Mouse (Mus musculus) forebrain, embryonic 14.5 days (tissue): ENCODE results near the gene Cyp2d10. TPM values are rescaled to one million over a fixed set of nuclear protein-coding genes. Genes with fewer than 3 reads are reported as not detected.
"Not testable (repeated sequence)": the region's sequence is repeated elsewhere in the genome, so short reads cannot be mapped to it uniquely, and the experiment has no call there.

Source experiments
- ATAC-seq: fragments of 200-750 bp; cut with Nextera tagmentation; 2 replicates; pipeline ENCODE4 v1.8.0; 2017; ENCODE audit warnings: mild to moderate bottlenecking, moderate library complexity
- DNase-seq: peaks from one replicate; pipeline ENCODE4 v3.0.0-alpha.2; 2015; ENCODE audit warnings: low spot score
- H3K27ac ChIP-seq: fragments of 300-500 bp; sonication (generic); 2 replicates; pipeline ENCODE4 v1.5.1; 2014; ENCODE audit warnings: low read depth, mild to moderate bottlenecking, control low read depth, low read length, moderate library complexity
- H3K27me3 ChIP-seq: fragments of 300-500 bp; sonication (generic); replicated peaks from 2 replicates; pipeline ENCODE4 v1.6.1; 2014; ENCODE audit warnings: low read length, control low read depth, mixed read lengths; ENCODE audit not compliant: control insufficient read depth, insufficient read depth
- H3K36me3 ChIP-seq: fragments of 300-500 bp; sonication (generic); 2 replicates; pipeline ENCODE4 v1.6.1; 2014; ENCODE audit warnings: low read length, control low read depth; ENCODE audit not compliant: control insufficient read depth, insufficient read depth
- H3K4me1 ChIP-seq: fragments of 300-500 bp; sonication (generic); 2 replicates; pipeline ENCODE4 v1.6.1; 2014; ENCODE audit warnings: antibody characterized with exemption, low read length, control low read depth; ENCODE audit not compliant: control insufficient read depth, insufficient read depth
- H3K4me2 ChIP-seq: fragments of 300-500 bp; sonication (generic); 2 replicates; pipeline ENCODE4 v1.6.1; 2014; ENCODE audit warnings: mild to moderate bottlenecking, control low read depth, low read length
- H3K4me3 ChIP-seq: fragments of 300-500 bp; sonication (generic); 2 replicates; pipeline ENCODE4 v1.5.1; 2014; ENCODE audit warnings: low read depth, low read length, control low read depth
- H3K9ac ChIP-seq: fragments of 300-500 bp; sonication (generic); 2 replicates; pipeline ENCODE4 v1.6.1; 2014; ENCODE audit warnings: mild to moderate bottlenecking, low read length, control low read depth, moderate library complexity
- H3K9me3 ChIP-seq: fragments of 300-500 bp; sonication (generic); replicated peaks from 2 replicates; pipeline ENCODE4 v1.6.1; 2016; ENCODE audit warnings: low read length, control low read depth, mixed read lengths; ENCODE audit not compliant: control insufficient read depth
- WGBS: fragments of 180-500 bp; shearing (Covaris S2); extraction: QIAGEN DNeasy Blood & Tissue Kit; methylation state at CpG from one replicate; pipeline ENCODE4 v1.1.7; 2014; 5-methylcytosine and 5-hydroxymethylcytosine counted together
- polyA plus RNA-seq: library from polyadenylated mRNA; unstranded; fragments of >200 nt; fragmentation: Nextera tagmentation; extraction: Ambion mirVana; gene quantifications from 2 replicates; pipeline ENCODE4 v1.2.1, GENCODE M21; 2014

Gene Cyp2d10
- polyA plus RNA-seq, 1 experiment from 2014 or later = not detected

DNA sequence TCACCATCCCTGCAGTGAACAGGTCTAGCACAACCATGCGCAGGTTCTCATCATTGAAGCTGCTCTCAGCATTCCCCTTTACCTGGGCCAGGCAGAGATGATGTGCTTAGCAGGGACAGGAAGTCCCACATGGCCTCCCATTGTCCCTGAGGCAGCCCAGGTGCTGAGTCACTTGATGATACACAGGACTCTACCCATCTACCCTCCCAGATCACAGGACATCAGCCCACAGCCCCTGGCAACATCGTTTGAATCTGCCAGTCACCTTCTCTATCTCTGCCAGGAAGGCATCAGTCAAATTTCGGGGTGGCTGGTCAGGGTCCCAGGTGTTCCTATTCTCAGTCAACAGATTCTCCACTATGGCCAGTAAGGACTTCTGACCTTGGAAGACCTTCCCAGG lies 2.8 kb downstream of the Cyp2d10 start:
- Histone ChIP-seq H3K27me3 (no peaks in the 10 kb centered on the region), H3K9me3 (no peaks in the 10 kb centered on the region), H3K9ac (no peak overlapping the region), H3K4me3 (no peak overlapping the region), H3K4me1 (no peaks in the 10 kb centered on the region), H3K27ac (no peak overlapping the region), H3K4me2 (no peak overlapping the region), H3K36me3 (no peaks in the 10 kb centered on the region)
- DNase-seq (no peak), ATAC-seq (no peak)
- WGBS = 85% methylated on average over 3 of the region's 3 CpGs

DNA sequence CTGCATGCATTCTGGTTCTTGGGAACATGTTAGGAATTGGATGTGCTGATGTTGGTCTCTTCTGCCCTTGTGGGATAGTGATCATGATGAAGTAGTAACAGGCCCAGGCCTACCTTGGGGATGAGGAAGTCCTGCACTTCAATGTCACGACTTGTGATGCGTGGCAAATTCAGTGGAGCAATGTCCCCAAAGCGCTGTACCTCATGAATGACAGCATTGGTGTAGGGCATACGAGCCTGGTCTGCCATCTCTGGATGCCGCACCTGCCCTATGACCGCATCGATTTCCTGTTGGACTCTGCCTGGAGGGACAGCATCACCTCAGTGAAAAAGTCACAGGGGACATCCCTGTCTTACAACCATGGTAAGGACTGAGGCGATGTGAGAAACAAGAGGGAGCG lies 3.4 kb downstream of the Cyp2d10 start:
- Histone ChIP-seq H3K4me2 (no peak overlapping the region), H3K4me3 (no peak overlapping the region), H3K4me1 (no peaks in the 10 kb centered on the region), H3K36me3 (no peaks in the 10 kb centered on the region), H3K9ac (no peak overlapping the region), H3K27me3 (no peaks in the 10 kb centered on the region), H3K27ac (no peak overlapping the region), H3K9me3 (no peaks in the 10 kb centered on the region)
- DNase-seq (no peak), ATAC-seq (no peak)
- WGBS = 93% methylated on average over 9 of the region's 9 CpGs

DNA sequence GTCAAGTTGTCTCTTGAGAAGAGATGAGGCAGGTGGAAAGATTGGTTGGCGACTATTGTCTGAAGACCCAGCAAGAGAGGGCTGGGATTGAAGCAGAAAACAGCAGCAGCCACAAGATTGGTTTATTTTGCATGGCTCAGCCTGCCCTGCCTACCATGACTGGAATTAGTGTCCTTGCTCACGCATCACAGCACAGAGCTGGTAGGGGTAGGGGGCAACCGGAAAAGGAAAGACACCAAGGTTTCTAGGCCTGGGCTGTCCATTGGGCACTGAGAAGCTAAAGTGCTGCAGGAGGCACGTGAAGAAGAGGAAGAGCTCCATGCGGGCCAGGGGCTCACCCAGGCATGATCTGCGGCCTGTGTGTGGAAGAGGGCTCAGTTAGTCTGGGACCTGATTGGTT lies 4.3 kb downstream of the Cyp2d10 start:
- no peaks in the 10 kb centered on the region for H3K27me3 ChIP-seq
- no peaks in the 10 kb centered on the region for H3K9me3 ChIP-seq
- no peak for DNase-seq
- no peaks in the 10 kb centered on the region for H3K36me3 ChIP-seq
- no peak for ATAC-seq
- no peak overlapping the region for H3K9ac ChIP-seq
- no peak overlapping the region for H3K27ac ChIP-seq
- H3K4me3 ChIP-seq = no peak overlapping the region
- no peak overlapping the region for H3K4me2 ChIP-seq
- WGBS = 79% methylated on average over 6 of the region's 6 CpGs
- H3K4me1 ChIP-seq = no peaks in the 10 kb centered on the region

DNA sequence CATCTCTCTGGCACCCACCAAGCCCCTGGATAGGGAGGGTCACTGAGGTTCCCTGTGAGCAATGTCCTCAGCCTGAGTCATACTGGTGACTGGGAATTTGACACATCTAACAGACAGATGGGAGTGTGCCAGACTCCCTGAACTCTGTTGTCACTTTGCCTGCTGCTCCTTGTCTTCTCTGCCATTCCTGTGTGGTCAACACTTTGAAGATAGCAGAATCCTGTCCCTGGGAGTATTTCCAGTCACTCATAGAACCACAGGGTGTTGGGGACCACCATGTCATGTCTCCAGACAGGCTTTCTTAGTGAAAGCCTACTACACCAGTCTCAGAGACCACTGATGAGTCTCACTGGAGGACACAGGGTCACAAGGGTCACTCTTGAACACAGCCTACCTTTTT lies 4.9 kb downstream of the Cyp2d10 start:
- no peaks in the 10 kb centered on the region for H3K4me1 ChIP-seq
- DNase-seq (no peak), ATAC-seq (no peak)
- no peak overlapping the region for H3K4me3 ChIP-seq
- H3K36me3 ChIP-seq = no peaks in the 10 kb centered on the region
- no peak overlapping the region for H3K4me2 ChIP-seq
- H3K9me3 ChIP-seq = no peaks in the 10 kb centered on the region
- no peaks in the 10 kb centered on the region for H3K27me3 ChIP-seq
- H3K27ac ChIP-seq = no peak overlapping the region
- H3K9ac ChIP-seq = no peak overlapping the region

GRCm38 (mm10) chr15:82401516-82401915 lies 5.5 kb downstream of the Cyp2d10 start:
- DNase-seq (no peak), ATAC-seq (no peak)
- no peak overlapping the region for H3K27ac ChIP-seq
- no peaks in the 10 kb centered on the region for H3K4me1 ChIP-seq
- no peak overlapping the region for H3K4me2 ChIP-seq
- no peak overlapping the region for H3K9ac ChIP-seq
- H3K27me3 ChIP-seq = no peaks in the 10 kb centered on the region
- no peaks in the 10 kb centered on the region for H3K36me3 ChIP-seq
- WGBS = 45% methylated on average over 2 of the region's 2 CpGs
- H3K4me3 ChIP-seq = no peak overlapping the region
- no peaks in the 10 kb centered on the region for H3K9me3 ChIP-seq

DNA sequence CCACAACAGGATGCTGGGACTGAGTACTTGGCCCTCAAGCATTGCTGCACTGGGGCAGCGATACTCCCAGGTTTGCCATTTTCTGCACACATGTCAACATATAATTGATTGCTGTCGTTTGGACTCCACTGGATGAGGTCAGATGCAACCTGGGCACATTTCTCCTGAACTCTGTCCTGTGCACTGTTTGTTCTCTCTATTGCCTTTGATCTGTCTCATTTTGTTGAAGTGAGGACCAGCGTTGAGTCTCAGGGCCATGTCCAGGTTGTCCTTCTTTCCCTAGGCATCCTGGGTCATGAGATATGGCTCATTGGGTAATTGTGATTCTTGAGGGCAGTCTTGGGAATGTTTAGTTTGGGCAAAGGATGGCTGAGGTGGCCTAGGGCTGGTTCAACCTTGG lies 11.0 kb downstream of the Cyp2d10 start:
- not testable (repeated sequence) for H3K27ac ChIP-seq, H3K9me3 ChIP-seq, H3K4me3 ChIP-seq, ATAC-seq, H3K4me1 ChIP-seq, DNase-seq, H3K4me2 ChIP-seq, H3K27me3 ChIP-seq, H3K36me3 ChIP-seq, H3K9ac ChIP-seq
- WGBS = 89% methylated on average over 3 of the region's 3 CpGs

DNA sequence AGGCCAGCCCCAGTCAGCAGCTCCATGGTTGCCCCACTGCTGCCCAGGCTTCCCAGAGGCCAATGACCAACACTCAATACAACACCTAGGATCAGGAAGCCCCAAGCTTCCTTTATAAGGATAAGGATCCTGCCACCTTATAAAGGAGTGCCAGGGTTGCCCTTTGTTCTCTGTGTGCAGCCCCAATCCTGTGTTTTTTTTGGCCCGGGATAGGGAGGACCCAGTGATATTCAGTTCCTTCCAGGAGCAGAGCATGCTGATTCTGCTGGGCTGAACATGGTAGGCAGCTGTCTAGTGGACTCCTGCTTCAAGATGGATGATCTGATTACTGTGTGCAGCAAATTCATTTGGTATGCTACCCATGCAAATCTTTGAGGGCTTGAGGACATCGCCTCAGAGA lies 13.1 kb downstream of the Cyp2d10 start, which contains the start of gene Cyp2d11:
TSS of gene Cyp2d11 (minus strand) at position 101 of the 400 bp plus-strand sequence.
- H3K4me1 ChIP-seq, H3K9ac ChIP-seq, H3K4me2 ChIP-seq, H3K27me3 ChIP-seq, H3K27ac ChIP-seq, DNase-seq, H3K36me3 ChIP-seq, ATAC-seq, H3K9me3 ChIP-seq, H3K4me3 ChIP-seq: not testable (repeated sequence)
- 81% methylated on average over 2 of the region's 2 CpGs for WGBS

DNA sequence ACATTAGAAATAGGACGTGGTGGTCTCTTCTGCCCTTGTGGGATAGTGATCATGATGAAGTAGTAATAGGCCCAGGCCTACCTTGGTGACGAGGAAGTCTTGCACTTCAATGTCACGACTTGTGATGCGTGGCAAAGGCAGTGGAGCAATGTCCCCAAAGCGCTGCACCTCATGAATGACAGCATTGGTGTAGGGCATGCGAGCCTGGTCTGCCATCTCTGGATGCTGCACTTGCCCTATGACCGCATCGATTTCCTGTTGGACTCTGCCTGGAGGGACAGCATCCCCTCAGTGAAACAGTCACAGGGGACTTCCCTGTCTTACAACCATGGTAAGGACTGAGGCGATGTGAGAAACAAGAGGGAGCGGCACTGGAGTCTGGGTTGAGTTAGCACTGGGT lies 17.1 kb downstream of the Cyp2d10 start:
- not testable (repeated sequence) for H3K27ac ChIP-seq, H3K9me3 ChIP-seq, H3K4me1 ChIP-seq, H3K9ac ChIP-seq, DNase-seq, H3K4me2 ChIP-seq, ATAC-seq, H3K4me3 ChIP-seq, H3K36me3 ChIP-seq, H3K27me3 ChIP-seq
- WGBS = 88% methylated on average over 10 of the region's 10 CpGs

DNA sequence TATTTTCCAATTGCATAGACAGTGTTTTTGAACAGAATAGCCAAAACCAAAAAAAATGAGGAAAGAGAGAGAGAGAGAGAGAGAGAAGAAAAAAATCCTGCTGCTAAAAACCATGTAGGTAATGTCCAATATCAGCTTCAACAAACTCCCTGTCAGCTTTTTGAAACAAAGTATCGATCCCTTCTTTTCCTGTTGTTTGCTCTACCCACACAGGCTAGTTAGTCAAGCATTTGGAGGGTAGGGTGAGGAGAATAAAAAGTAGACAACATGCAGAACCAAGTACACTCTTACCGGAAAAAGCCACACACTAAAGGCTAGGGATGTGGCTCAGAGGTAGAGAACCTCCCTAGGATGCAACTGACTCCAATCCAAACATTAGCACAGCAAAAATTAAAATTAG lies 21.3 kb downstream of the Cyp2d10 start:
- Histone ChIP-seq H3K4me1 (peaks cover 1% of the 10 kb centered on the region; the same call in 1 of the 2 replicates), H3K4me3 (no peak overlapping the region), H3K9me3 (no peaks in the 10 kb centered on the region), H3K36me3 (no peaks in the 10 kb centered on the region), H3K9ac (no peak overlapping the region), H3K27me3 (no peaks in the 10 kb centered on the region), H3K4me2 (no peak overlapping the region), H3K27ac (no peak overlapping the region)
- 89% methylated on average over 2 of the region's 2 CpGs for WGBS
- DNase-seq (no peak), ATAC-seq (no peak)
